Mouse (Mus musculus) hindbrain, embryonic 13.5 days (tissue): ENCODE measurements around the gene Nup107. TPM values are rescaled to one million over a fixed set of nuclear protein-coding genes. Genes with fewer than 3 reads are reported as not detected.

ENCODE experiments used
- ATAC-seq: fragments of 200-750 bp; cut with Nextera tagmentation; 2 replicates; pipeline ENCODE4 v1.8.0; 2017; ENCODE audit warnings: moderate TSS enrichment; ENCODE audit not compliant: low FRiP score
- H3K27ac ChIP-seq: fragments of 300-500 bp; sonication (generic); 2 replicates; pipeline ENCODE4 v1.5.1; 2015; ENCODE audit warnings: inconsistent platforms, mild to moderate bottlenecking, moderate library complexity
- H3K27me3 ChIP-seq: fragments of 300-500 bp; sonication (generic); 2 replicates; pipeline ENCODE4 v1.6.1; 2015; ENCODE audit warnings: mild to moderate bottlenecking, inconsistent platforms
- H3K36me3 ChIP-seq: fragments of 300-500 bp; sonication (generic); 2 replicates; pipeline ENCODE4 v1.6.1; 2015; ENCODE audit warnings: mild to moderate bottlenecking, inconsistent platforms
- H3K4me1 ChIP-seq: fragments of 300-500 bp; sonication (generic); replicated peaks from 2 replicates; pipeline ENCODE4 v1.6.1; 2015; ENCODE audit warnings: inconsistent platforms
- H3K4me2 ChIP-seq: fragments of 300-500 bp; sonication (generic); 2 replicates; pipeline ENCODE4 v1.6.1; 2015; ENCODE audit warnings: inconsistent platforms, mild to moderate bottlenecking, moderate library complexity
- H3K4me3 ChIP-seq: fragments of 300-500 bp; sonication (generic); 2 replicates; pipeline ENCODE4 v1.5.1; 2015; ENCODE audit warnings: mild to moderate bottlenecking, inconsistent platforms
- H3K9ac ChIP-seq: fragments of 300-500 bp; sonication (generic); 2 replicates; pipeline ENCODE4 v1.6.1; 2015; ENCODE audit warnings: mild to moderate bottlenecking, inconsistent platforms
- H3K9me3 ChIP-seq: fragments of 300-500 bp; sonication (generic); 2 replicates; pipeline ENCODE4 v1.6.1; 2016; ENCODE audit warnings: inconsistent platforms
- WGBS: fragments of 180-500 bp; shearing (Covaris S2); methylation state at CpG from one replicate; pipeline ENCODE4 v1.1.7; 2015; 5-methylcytosine and 5-hydroxymethylcytosine counted together
- polyA plus RNA-seq: library from polyadenylated mRNA; unstranded; fragments of >200 nt; fragmentation: Nextera tagmentation; extraction: Ambion mirVana; gene quantifications from 2 replicates; pipeline ENCODE4 v1.2.1, GENCODE M21; 2015

Nup107 gene
- polyA plus RNA-seq, 1 experiment from 2014 or later: 42.5 TPM

- Histone ChIP-seq H3K9me3 (no peaks in the 10 kb centered on the region), H3K4me1 (peaks cover 1% of the 10 kb centered on the region; the same call in 1 of the 2 replicates), H3K27me3 (no peaks in the 10 kb centered on the region), H3K4me2 (no peak overlapping the region), H3K9ac (no peak overlapping the region), H3K27ac (no peak overlapping the region), H3K4me3 (no peak overlapping the region), H3K36me3 (peaks cover 90% of the 10 kb centered on the region)
- 95% methylated on average over 6 of the region's 6 CpGs for WGBS
- no peak for ATAC-seq
Measured at GRCm38 (mm10) chr10:117701034-117701829, 91.3 kb downstream of the Nup107 start.

Other genes with a start within 250 kb of the Nup107 start
- 3.1 and 3.7 TPM in 2 replicates for gene Cpm, start 163.2 kb downstream of the Nup107 start, polyA plus RNA-seq
- gene Mdm2, start 81.9 kb downstream of the Nup107 start, polyA plus RNA-seq: 53.6 and 56.5 TPM in 2 replicates
- gene Slc35e3, start 46.3 kb downstream of the Nup107 start, polyA plus RNA-seq: 31.1 and 33.2 TPM in 2 replicates
- 158 and 159 TPM in 2 replicates for gene Rap1b, start 53.3 kb upstream of the Nup107 start, polyA plus RNA-seq